Mouse (Mus musculus): ENCODE results near the gene Prex1. TPM values are rescaled to one million over a fixed set of nuclear protein-coding genes. Genes with fewer than 3 reads are reported as not detected.

Gene Prex1
- total and polyA plus RNA-seq, 3 experiments, result 11.2 to 35.4 (median 18.2) TPM

- DNase-seq, result no peak
These were observed 107.6 kb downstream of the Prex1 start for GRCm38 (mm10) chr2:166606053-166606452.

- no peak for DNase-seq
These were observed 108.3 kb downstream of the Prex1 start for GRCm38 (mm10) chr2:166605164-166605831.

GRCm38 (mm10) chr2:166602948-166603347 is 110.7 kb downstream of the Prex1 start:
- no peak for DNase-seq

- no peak for DNase-seq
These were observed 112.2 kb downstream of the Prex1 start for GRCm38 (mm10) chr2:166601420-166601819.

- no peak for DNase-seq
These were observed 115.0 kb downstream of the Prex1 start for GRCm38 (mm10) chr2:166598453-166599155.

GRCm38 (mm10) chr2:166597763-166598162 is 115.9 kb downstream of the Prex1 start:
- DNase-seq, result peak; percentile 42

GRCm38 (mm10) chr2:166592034-166592912 is 121.4 kb downstream of the Prex1 start:
- peak; percentile 80 for DNase-seq

GRCm38 (mm10) chr2:166584491-166584890 is 129.1 kb downstream of the Prex1 start:
- DNase-seq, result peak; percentile 42

GRCm38 (mm10) chr2:166583292-166583691 is 130.3 kb downstream of the Prex1 start:
- DNase-seq, result no peak

- peak; percentile 95 for DNase-seq
These were observed 131.6 kb downstream of the Prex1 start for GRCm38 (mm10) chr2:166581881-166582583.

GRCm38 (mm10) chr2:166579793-166580192 is 133.8 kb downstream of the Prex1 start:
- DNase-seq, result no peak

GRCm38 (mm10) chr2:166579361-166579760 is 134.3 kb downstream of the Prex1 start:
- no peak for DNase-seq

- no peak for DNase-seq
These were observed 138.2 kb downstream of the Prex1 start for GRCm38 (mm10) chr2:166575419-166575818.

- DNase-seq, result peak; percentile 70
These were observed 138.7 kb downstream of the Prex1 start for GRCm38 (mm10) chr2:166574934-166575333.

GRCm38 (mm10) chr2:166573621-166574020 is 140.0 kb downstream of the Prex1 start:
- DNase-seq, result no peak

- no peak for DNase-seq
These were observed 141.3 kb downstream of the Prex1 start for GRCm38 (mm10) chr2:166572297-166572696.

- DNase-seq, result no peak
These were observed 144.4 kb downstream of the Prex1 start for GRCm38 (mm10) chr2:166569182-166569581.

GRCm38 (mm10) chr2:166565503-166565902 is 148.1 kb downstream of the Prex1 start:
- no peak for DNase-seq

GRCm38 (mm10) chr2:166564455-166564854 is 149.2 kb downstream of the Prex1 start:
- DNase-seq, result peak; percentile 47

GRCm38 (mm10) chr2:166563890-166564289 is 149.7 kb downstream of the Prex1 start:
- peak; percentile 81 for DNase-seq

GRCm38 (mm10) chr2:166563076-166563475 is 150.6 kb downstream of the Prex1 start:
- no peak for DNase-seq

GRCm38 (mm10) chr2:166561781-166562180 is 151.9 kb downstream of the Prex1 start:
- DNase-seq, result no peak

Data from adrenal gland, adult 2 months (tissue).